Mouse (Mus musculus) erythroblast, embryonic 14.5 days (primary cell): ENCODE results near the gene Mmp15.

Experiments
- GATA1 ChIP-seq: IDR thresholded peaks from 2 replicates; pipeline ENCODE4 v1.6.1; 2012; ENCODE audit warnings: low read length, inconsistent platforms, mixed read lengths
- TAL1 ChIP-seq: IDR thresholded peaks from 3 replicates; pipeline ENCODE4 v1.6.1; 2012; ENCODE audit warnings: low read length, inconsistent platforms, mixed read lengths

DNA sequence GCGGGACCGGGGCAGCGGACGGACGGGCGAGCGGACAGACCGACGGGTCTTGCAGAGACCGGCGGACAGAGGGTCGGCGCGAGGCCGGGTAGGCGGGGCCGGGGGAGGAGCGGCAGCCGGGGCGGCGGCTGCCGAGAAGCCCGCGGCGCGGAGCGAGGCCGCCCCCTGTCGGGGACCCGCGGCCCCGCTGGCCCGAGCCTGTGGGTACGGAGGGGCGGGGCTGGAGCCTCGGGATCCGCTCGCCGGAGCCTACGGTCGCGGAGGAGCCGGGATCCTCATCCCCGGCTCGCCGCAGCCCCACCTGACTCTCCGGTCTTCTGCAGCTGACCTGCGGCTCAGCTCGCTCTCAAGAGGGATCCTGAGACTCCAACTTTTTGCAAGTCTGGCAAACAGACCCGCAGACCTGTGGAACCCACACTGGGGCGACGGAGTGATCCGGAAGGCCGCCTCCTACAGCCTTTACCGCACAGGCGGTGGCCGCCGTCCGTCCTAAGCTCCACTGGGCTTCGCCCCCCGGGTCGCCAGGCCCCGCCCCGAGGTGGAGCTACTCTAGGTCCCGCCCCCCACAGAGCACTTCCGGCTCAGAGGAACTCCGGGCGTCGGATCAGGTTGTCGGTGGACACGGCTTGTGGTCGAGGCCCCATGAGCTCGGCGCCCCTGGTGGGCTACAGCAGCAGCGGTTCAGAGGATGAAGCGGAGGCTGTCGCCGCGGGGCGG lies 20.2 kb upstream of the Mmp15 start, which contains the start of the genes Zfp319 and Usb1:
- TF ChIP-seq GATA1, result no peak
- TF ChIP-seq TAL1, result no peak
